Mouse (Mus musculus) kidney, postnatal 10 days (tissue): Measurements from ENCODE around the gene Gm6871.
"Not testable (repeated sequence)": the region's sequence is repeated elsewhere in the genome, so short reads cannot be mapped to it uniquely, and the experiment has no call there.

Experiments used
- DNase-seq: peaks from one replicate; pipeline ENCODE4 v3.0.0; 2021; ENCODE audit warnings: mixed read lengths

Gene Gm6871

GRCm38 (mm10) chr7:41573562-41573961 lies at the start of gene Gm6871:
TSS of gene Gm6871 (minus strand) at chr7:41573662.
- DNase-seq: not testable (repeated sequence)

DNA sequence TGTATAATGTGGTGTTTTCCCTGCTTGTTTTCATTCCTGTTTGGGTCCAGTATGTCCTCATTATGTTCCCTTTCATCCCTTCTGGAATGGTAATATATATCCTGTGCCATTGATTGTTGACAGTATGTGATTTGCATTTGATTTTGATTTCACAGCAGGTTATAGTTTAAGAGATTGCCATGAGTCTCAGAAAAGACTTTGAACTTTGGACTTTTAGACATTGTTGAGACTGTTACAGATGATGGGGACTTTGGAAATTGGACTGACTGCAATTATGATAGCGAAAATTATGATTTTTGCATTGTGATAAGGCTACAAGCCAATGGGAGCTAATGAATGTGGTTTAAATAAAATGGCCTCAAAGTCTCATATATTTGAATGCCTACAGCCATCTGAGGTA lies 42.8 kb upstream of the Gm6871 start:
- not testable (repeated sequence) for DNase-seq

DNA sequence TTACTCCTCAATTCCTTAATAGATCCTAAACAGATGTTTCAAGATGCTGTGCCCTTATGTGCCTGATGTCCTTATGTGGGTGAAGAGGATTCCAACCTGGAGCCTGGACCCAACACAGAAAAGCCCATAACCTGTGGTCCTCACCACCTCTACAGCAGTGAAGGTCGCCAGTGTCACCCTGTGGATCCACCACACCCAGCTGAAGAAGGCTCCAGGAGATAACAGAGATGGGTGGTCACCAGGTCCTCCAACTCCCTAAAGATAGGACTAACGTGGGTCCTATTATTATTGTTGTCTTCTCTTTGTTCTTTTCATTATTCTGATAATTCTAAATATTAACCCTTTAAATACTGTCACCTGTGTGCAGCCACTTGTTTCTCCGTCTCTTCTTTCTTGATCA lies 38.2 kb upstream of the Gm6871 start:
- DNase-seq: no peak

GRCm38 (mm10) chr7:41599932-41600548 lies 26.6 kb upstream of the Gm6871 start:
- peak; percentile 6 for DNase-seq

DNA sequence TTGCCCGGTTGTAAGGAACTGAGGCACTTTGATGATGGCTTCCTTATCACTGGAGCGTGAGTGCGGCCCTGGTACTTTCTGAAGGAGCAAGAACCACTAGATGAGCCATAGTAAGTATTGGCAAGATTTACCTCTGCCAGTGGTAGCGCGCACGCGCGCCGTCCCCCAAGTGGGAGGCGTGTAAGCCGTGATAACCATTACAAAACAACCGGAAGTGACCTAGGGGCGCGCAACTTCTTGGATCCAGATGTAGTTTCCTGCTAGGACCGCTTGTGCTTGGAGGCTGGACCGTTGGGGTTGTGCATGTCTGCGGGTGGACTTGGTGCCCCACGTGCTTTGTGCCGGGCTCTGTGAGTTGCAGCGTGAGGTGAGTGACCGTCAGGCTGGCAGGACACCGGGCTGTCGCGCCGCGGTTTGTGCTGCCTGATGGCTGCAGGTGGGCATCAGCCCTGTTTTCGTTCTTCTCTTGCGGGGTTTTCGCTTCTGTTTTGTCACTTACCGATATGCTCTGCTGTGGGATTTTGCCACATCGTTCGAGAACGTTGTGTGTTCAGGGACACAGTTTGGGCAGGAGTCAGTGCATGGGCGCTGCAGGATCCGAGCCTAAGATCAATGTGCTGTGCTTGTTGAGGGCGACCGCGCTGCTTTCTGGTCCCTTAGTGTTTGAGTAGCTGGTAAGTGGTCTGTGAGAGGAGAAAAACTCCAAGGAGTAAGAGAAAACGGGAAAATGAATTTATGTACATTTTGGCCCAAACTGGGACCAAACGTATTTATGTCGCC lies 25.8 kb upstream of the Gm6871 start, which contains the start of gene 2610021A01Rik:
Gene 2610021A01Rik, plus strand, starts transcription at position 197 of the 780 bp plus-strand sequence.
- peak; percentile 95 for DNase-seq

DNA sequence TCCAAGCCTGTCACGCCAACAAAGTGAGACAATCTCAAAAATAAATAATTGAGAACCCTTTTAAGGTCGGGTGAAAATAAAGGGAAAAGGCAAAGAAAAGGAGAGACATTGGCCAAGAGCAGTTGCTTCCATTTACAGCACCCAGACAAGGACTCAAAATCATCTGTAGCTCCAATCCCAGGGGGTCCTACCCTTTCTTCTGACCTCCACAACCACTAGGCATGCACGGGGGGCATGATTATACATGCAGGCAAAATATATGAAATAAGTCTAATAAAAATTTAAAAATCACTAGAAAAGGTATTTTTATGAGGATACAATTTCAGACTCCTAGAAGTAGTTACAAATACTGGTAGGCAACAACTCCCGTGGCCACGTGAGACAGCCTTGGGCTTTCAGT lies 25.2 kb upstream of the Gm6871 start:
- no peak for DNase-seq

DNA sequence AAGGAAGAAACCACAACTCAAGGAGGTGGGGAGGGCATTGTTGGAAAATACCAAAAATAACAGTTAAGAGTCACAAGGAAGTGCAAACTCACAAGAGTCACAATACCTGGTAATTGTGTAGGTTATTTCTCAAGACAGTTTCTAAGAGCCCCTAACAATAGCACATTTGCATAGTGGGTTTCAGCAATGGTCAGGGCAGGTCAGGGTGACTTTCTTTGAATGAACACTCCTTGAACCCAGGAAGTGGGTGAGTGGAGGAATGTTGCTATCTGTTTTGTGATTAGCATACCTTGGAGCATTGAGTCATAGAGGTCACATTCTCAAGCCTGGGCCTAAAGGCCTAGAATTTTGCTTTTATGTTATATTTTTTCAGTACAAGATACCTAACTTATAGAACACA lies 14.4 kb upstream of the Gm6871 start:
- not testable (repeated sequence) for DNase-seq

- no peak for DNase-seq
Observed at GRCm38 (mm10) chr7:41582028-41582427, 8.6 kb upstream of the Gm6871 start.

- DNase-seq: no peak
Observed at GRCm38 (mm10) chr7:41577956-41578355, 4.5 kb upstream of the Gm6871 start.

GRCm38 (mm10) chr7:41560681-41561080 lies 12.8 kb downstream of the Gm6871 start:
- DNase-seq: no peak

DNA sequence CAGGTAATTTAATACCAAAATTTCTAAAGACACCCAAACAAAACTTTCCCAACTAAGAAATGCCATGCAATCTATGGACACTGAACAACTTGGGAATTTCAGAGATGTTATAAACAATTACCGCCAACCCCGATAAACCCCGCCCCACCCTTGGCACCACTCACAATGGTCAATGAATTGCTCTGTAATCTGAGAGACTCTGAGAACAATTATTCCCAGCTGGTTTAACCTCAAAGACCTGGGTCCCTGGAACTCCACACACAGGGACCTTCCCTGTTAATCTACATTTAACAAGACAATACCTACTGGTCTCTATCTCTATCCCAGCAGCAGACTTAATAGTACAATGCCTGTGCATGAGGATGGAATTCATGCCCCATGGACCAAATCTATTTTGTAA lies 60.8 kb downstream of the Gm6871 start:
- DNase-seq: no peak

- DNase-seq: no peak
Observed at GRCm38 (mm10) chr7:41512207-41512606, 61.3 kb downstream of the Gm6871 start.

- DNase-seq: peak; percentile 10
Observed at GRCm38 (mm10) chr7:41502402-41502801, 71.1 kb downstream of the Gm6871 start.

DNA sequence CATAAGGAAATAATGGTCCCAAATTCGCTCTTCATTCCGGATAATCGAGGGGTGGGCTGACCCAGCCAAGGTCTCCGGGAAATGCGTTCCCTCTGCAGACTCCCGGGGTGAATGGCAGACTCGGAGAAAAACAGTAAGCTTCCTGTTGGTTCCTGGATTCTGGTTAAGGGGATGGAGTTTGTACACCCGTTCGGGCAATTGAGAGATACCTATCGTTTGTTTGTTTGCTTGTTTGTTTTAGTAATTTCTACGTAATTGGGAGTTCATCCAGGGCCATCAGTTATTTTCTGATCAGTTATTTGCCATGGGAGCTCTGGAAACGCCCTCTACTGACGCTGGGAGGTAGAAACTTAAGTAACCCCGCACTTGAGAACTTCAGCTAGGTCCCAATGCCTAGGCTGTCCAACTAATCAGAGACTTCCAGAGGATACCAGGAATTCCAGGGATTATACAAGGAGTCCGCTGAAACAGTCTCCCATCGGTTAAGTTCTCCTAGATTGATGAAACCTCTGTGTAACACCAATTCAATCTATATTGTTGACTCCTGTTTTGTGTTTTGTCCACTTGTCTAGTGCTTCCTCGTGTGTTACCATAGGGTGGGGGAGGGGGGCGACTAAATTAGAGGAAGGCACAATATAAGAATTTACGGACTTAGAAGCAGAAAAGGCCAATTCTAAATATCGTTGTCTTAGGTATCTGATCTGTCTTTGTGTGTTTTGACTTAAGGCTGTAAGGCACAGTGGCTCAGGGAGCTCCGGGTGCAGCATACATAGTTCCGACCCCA lies 73.1 kb downstream of the Gm6871 start:
- DNase-seq: peak; percentile 77

GRCm38 (mm10) chr7:41499389-41500049 lies 73.9 kb downstream of the Gm6871 start, which contains the start of the genes Gm20449 and AW146154:
TSS of gene Gm20449 (minus strand) at chr7:41499417.
TSS of gene AW146154 (minus strand) at chr7:41499890.
- peak; percentile 99 for DNase-seq

GRCm38 (mm10) chr7:41499018-41499388 lies 74.5 kb downstream of the Gm6871 start:
- not testable (repeated sequence) for DNase-seq

- peak; percentile 40 for DNase-seq
Observed at GRCm38 (mm10) chr7:41498464-41498863, 75.0 kb downstream of the Gm6871 start.

GRCm38 (mm10) chr7:41497871-41498270 lies 75.6 kb downstream of the Gm6871 start:
- DNase-seq: peak; percentile 19
